Mouse (Mus musculus) MEL (cell line): ENCODE measurements around the gene Arfrp1. TPM values are rescaled to one million over a fixed set of nuclear protein-coding genes. Genes with fewer than 3 reads are reported as not detected.

Source experiments
- DNase-seq: peaks from one replicate; pipeline ENCODE4 v3.0.0; 2011; ENCODE audit warnings: low read depth, low spot score
- H3K27ac ChIP-seq: 2 replicates; pipeline ENCODE4 v1.5.1; 2012; ENCODE audit warnings: low read depth, mild to moderate bottlenecking, control low read depth, low read length, moderate library complexity; ENCODE audit not compliant: control insufficient read depth
- H3K27me3 ChIP-seq, 2 experiments: fragments of 150-350 bp in 1 of 2; sonication (generic) in 1 of 2; 2 replicates each; pipeline ENCODE4 v1.6.1; 2012; ENCODE audit warnings: low read length in 2 of 2, mild to moderate bottlenecking in 2 of 2, improper control_type of control experiment in 1 of 2, moderate library complexity in 1 of 2; ENCODE audit not compliant: insufficient read depth in 2 of 2, control insufficient read depth in 1 of 2
- H3K36me3 ChIP-seq, 2 experiments: 2 replicates each; pipeline ENCODE4 v1.6.1; 2012 to 2014; ENCODE audit warnings: low read length in 2 of 2, improper control_type of control experiment in 1 of 2, inconsistent platforms in 1 of 2, mild to moderate bottlenecking in 1 of 2; ENCODE audit not compliant: insufficient read depth in 2 of 2, control insufficient read depth in 1 of 2
- H3K4me1 ChIP-seq, 2 experiments: fragments of 150-350 bp in 1 of 2; sonication (generic) in 1 of 2; 2 replicates each; pipeline ENCODE4 v1.6.1; 2012; ENCODE audit warnings: low read length in 2 of 2, improper control_type of control experiment in 1 of 2, mild to moderate bottlenecking in 1 of 2; ENCODE audit not compliant: insufficient read depth in 2 of 2, control insufficient read depth in 1 of 2
- H3K4me3 ChIP-seq, 2 experiments: fragments of 150-350 bp in 1 of 2; sonication (generic) in 1 of 2; 2 replicates each; pipeline ENCODE4 v1.5.1; 2012; ENCODE audit warnings: low read depth in 2 of 2, low read length in 2 of 2, mild to moderate bottlenecking in 2 of 2, moderate library complexity in 2 of 2, control low read depth in 1 of 2, improper control_type of control experiment in 1 of 2; ENCODE audit not compliant: control insufficient read depth in 1 of 2, insufficient read depth in 1 of 2
- H3K79me2 ChIP-seq: 2 replicates; pipeline ENCODE4 v1.6.1; 2012; ENCODE audit warnings: mild to moderate bottlenecking, low read length, moderate library complexity; ENCODE audit not compliant: control insufficient read depth, poor library complexity, insufficient read depth
- H3K9ac ChIP-seq: 2 replicates; pipeline ENCODE4 v1.6.1; 2012; ENCODE audit warnings: low read depth, mild to moderate bottlenecking, control low read depth, low read length, moderate library complexity; ENCODE audit not compliant: control insufficient read depth, poor library complexity, severe bottlenecking
- H3K9me3 ChIP-seq: fragments of 150-350 bp; sonication (generic); replicated peaks from 2 replicates; pipeline ENCODE4 v1.6.1; 2012; ENCODE audit warnings: mild to moderate bottlenecking, low read length, improper control_type of control experiment, moderate library complexity; ENCODE audit not compliant: insufficient read depth
- BHLHE40 ChIP-seq: IDR thresholded peaks from 2 replicates; pipeline ENCODE4 v1.6.1; 2012; ENCODE audit warnings: low read depth, mild to moderate bottlenecking, inconsistent platforms, low read length, improper control_type of control experiment, borderline replicate concordance
- CHD2 ChIP-seq: IDR thresholded peaks from 2 replicates; pipeline ENCODE4 v1.6.1; 2011; ENCODE audit warnings: low read length, improper control_type of control experiment
- E2F4 ChIP-seq: IDR thresholded peaks from 2 replicates; pipeline ENCODE4 v1.6.1; 2011; ENCODE audit warnings: low read depth, low read length, improper control_type of control experiment, borderline replicate concordance
- ELF1 ChIP-seq: IDR thresholded peaks from 2 replicates; pipeline ENCODE4 v1.6.1; 2014; ENCODE audit warnings: low read depth, mild to moderate bottlenecking, inconsistent platforms, low read length, improper control_type of control experiment, moderate library complexity
- ETS1 ChIP-seq: IDR thresholded peaks from 2 replicates; pipeline ENCODE4 v1.6.1; 2012; ENCODE audit warnings: low read depth, mild to moderate bottlenecking, inconsistent platforms, low read length, improper control_type of control experiment, moderate library complexity
- GATA1 ChIP-seq: IDR thresholded peaks from 2 replicates; pipeline ENCODE4 v1.6.1; 2011; ENCODE audit warnings: low read depth, low read length, improper control_type of control experiment
- HCFC1 ChIP-seq: IDR thresholded peaks from 2 replicates; pipeline ENCODE4 v1.6.1; 2012; ENCODE audit warnings: low read depth, mild to moderate bottlenecking, inconsistent platforms, low read length, improper control_type of control experiment, moderate library complexity
- JUND ChIP-seq: IDR thresholded peaks from 2 replicates; pipeline ENCODE4 v1.6.1; 2011; ENCODE audit warnings: low read depth, mild to moderate bottlenecking, improper control_type of control experiment, low read length
- KAT2A ChIP-seq: conservative IDR thresholded peaks from 2 replicates; pipeline ENCODE4 v1.6.1; 2012; ENCODE audit warnings: low read depth, low read length, improper control_type of control experiment, inconsistent platforms
- MAFK ChIP-seq: IDR thresholded peaks from 2 replicates; pipeline ENCODE4 v1.6.1; 2011; ENCODE audit warnings: low read depth, mild to moderate bottlenecking, low read length, improper control_type of control experiment, borderline replicate concordance
- MAX ChIP-seq: IDR thresholded peaks from 2 replicates; pipeline ENCODE4 v1.6.1; 2011; ENCODE audit warnings: low read length, improper control_type of control experiment
- MXI1 ChIP-seq: IDR thresholded peaks from 2 replicates; pipeline ENCODE4 v1.6.1; 2011; ENCODE audit warnings: mild to moderate bottlenecking, low read depth, low read length, improper control_type of control experiment
- MYC ChIP-seq: IDR thresholded peaks from 2 replicates; pipeline ENCODE4 v1.6.1; 2011; ENCODE audit warnings: low read depth, mild to moderate bottlenecking, low read length, improper control_type of control experiment, moderate library complexity
- NELFE ChIP-seq: IDR thresholded peaks from 2 replicates; pipeline ENCODE4 v1.6.1; 2011; ENCODE audit warnings: low read depth, low read length, improper control_type of control experiment
- NRF1 ChIP-seq: IDR thresholded peaks from 2 replicates; pipeline ENCODE4 v1.6.1; 2014; ENCODE audit warnings: low read depth, mild to moderate bottlenecking, inconsistent platforms, low read length, improper control_type of control experiment, moderate library complexity; ENCODE audit not compliant: poor library complexity, insufficient read depth, severe bottlenecking
- POLR2A ChIP-seq, 2 experiments: IDR thresholded peaks; 2 replicates each; pipeline ENCODE4 v1.6.1; 2011 to 2012; ENCODE audit warnings: low read length in 2 of 2, mild to moderate bottlenecking in 2 of 2, control low read depth in 1 of 2, improper control_type of control experiment in 1 of 2, low read depth in 1 of 2, moderate library complexity in 1 of 2; ENCODE audit not compliant: control insufficient read depth in 1 of 2, insufficient read depth in 1 of 2, poor library complexity in 1 of 2
- POLR2AphosphoS2 ChIP-seq: IDR thresholded peaks from 2 replicates; pipeline ENCODE4 v1.6.1; 2011; ENCODE audit warnings: low read length, improper control_type of control experiment
- SIN3A ChIP-seq: IDR thresholded peaks from 2 replicates; pipeline ENCODE4 v1.6.1; 2012; ENCODE audit warnings: low read length, improper control_type of control experiment, inconsistent platforms
- TAL1 ChIP-seq: IDR thresholded peaks from 2 replicates; pipeline ENCODE4 v1.6.1; 2012; ENCODE audit warnings: mild to moderate bottlenecking, inconsistent platforms, low read length, moderate library complexity, mixed read lengths
- TBP ChIP-seq: IDR thresholded peaks from 2 replicates; pipeline ENCODE4 v1.8.0; 2011; ENCODE audit warnings: low read depth, low read length, improper control_type of control experiment
- TCF12 ChIP-seq: IDR thresholded peaks from 2 replicates; pipeline ENCODE4 v1.6.1; 2014; ENCODE audit warnings: low read depth, mild to moderate bottlenecking, inconsistent platforms, low read length, improper control_type of control experiment, moderate library complexity
- USF1 ChIP-seq: IDR thresholded peaks from 2 replicates; pipeline ENCODE4 v1.6.1; 2014; ENCODE audit warnings: low read depth, mild to moderate bottlenecking, inconsistent platforms, low read length, improper control_type of control experiment, moderate library complexity
- USF2 ChIP-seq, 2 experiments: IDR thresholded peaks; 2 replicates each; pipeline ENCODE4 v1.6.1; 2011 to 2012; ENCODE audit warnings: improper control_type of control experiment in 2 of 2, low read length in 2 of 2, borderline replicate concordance in 1 of 2, inconsistent platforms in 1 of 2, low read depth in 1 of 2, mild to moderate bottlenecking in 1 of 2; ENCODE audit not compliant: insufficient read depth in 1 of 2
- ZKSCAN1 ChIP-seq: IDR thresholded peaks from 2 replicates; pipeline ENCODE4 v1.6.1; 2012; ENCODE audit warnings: low read depth, mild to moderate bottlenecking, inconsistent platforms, low read length, improper control_type of control experiment, moderate library complexity
- polyA plus RNA-seq, 2 experiments: library from polyadenylated mRNA; stranded (reverse) in 1 of 2; unstranded in 1 of 2; fragments of >175 nt in 1 of 2; fragments of >200 nt in 1 of 2; gene quantifications; 2 replicates each; pipeline versions ENCODE4 v1.2.1 to v1.2.4; 2012; ENCODE audit warnings: low replicate concordance in 2 of 2, low read depth in 1 of 2; ENCODE audit not compliant: insufficient read length in 2 of 2, insufficient read depth in 1 of 2, missing spikeins in 1 of 2
- total RNA-seq: library from RNA; depleted of rRNA; stranded (reverse); fragments of 300-350 nt; gene quantifications from 2 replicates; pipeline ENCODE4 v1.2.3, GENCODE M21; 2012; rRNA removed

Arfrp1 gene
- 34.4 and 36.8 TPM in 2 replicates for total RNA-seq
- 10 to 100 TPM in 1 of 2 experiments, not detected in 1; 68.8 TPM for polyA plus RNA-seq

DNA sequence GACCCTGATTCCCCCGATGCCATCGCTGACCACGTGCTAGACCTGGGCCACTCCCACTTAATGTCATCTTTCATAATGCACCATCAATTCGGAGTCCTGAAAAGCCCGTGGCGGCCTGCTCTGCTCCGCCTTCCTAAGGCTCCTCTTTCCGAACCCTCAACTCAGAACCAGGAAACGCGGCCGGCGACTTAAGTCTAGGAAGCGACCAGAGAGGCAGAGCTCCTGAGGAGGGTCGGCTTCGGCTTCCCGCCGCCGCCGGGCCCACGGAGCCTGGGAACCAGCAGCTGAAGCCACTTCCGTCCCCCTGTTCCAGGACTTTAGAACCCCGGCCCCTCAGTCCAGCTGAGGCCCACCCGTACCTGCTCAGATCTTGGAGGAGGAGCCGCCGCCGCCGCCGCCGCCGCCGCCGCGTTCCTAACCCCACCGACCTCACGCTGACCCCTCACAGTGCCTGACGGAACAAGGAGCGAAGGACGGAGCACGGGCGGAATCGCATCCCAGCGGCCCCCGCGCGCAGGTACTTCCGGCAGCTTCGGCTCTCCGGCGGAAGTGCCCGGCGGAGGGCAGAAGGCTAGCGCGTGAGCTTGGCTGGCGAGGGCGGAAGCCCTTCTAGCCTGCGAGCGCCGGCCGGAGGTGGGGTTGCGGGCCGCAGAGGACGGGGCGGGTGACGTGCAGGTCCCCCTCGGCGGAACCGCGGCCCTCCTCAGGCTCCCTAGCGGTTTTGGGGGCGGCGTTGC, at the start of gene Arfrp1, which contains the start of gene Zgpat:
Arfrp1 (minus strand) TSS at position 545 of the 737 bp plus-strand sequence.
Zgpat (plus strand) TSS at position 69 of the 737 bp plus-strand sequence.
- H3K4me3 ChIP-seq, result peak within 1 kb of the TSS; percentile 88 to 98
- H3K27me3 ChIP-seq, result no peaks in the 10 kb centered on the region
- peak within 1 kb of the TSS; percentile 98 for H3K9ac ChIP-seq
- H3K4me1 ChIP-seq, result peaks cover 5 to 13% of the 10 kb centered on the region in 2 experiments
- peak; percentile 93 for DNase-seq
- H3K79me2 ChIP-seq, result peaks cover 54% of the 10 kb centered on the region
- peaks cover 17 to 20% of the 10 kb centered on the region in 2 experiments for H3K36me3 ChIP-seq
- TF ChIP-seq POLR2AphosphoS2 (peak; percentile 68), ETS1 (no peak), SIN3A (peak; percentile 87), BHLHE40 (no peak), KAT2A (no peak; the same call in 1 of the 2 replicates), USF1 (peak; percentile 80), NRF1 (0 out of 2 replicates have a peak, but pooled peaks have one; percentile 12), JUND (no peak), POLR2A (IDR thresholded peaks at IDR 0.05; ENCODE audit: control insufficient read depth in 1 of 2, insufficient read depth in 1 of 2, low read depth in 1 of 2, low read length in 2 of 2, poor library complexity in 1 of 2) (peak; percentile 68 to 87; a peak in 3 of 4 replicates), TAL1 (no peak), E2F4 (peak; percentile 23; the same call in 1 of the 2 replicates), ELF1 (peak; percentile 85), MAFK (no peak), NELFE (peak; percentile 72), MYC (peak; percentile 95; the same call in 1 of the 2 replicates), TCF12 (peak; percentile 37; the same call in 1 of the 2 replicates), CHD2 (no peak), MXI1 (peak; percentile 99), GATA1 (no peak), HCFC1 (peak; percentile 90), MAX (peak; percentile 96), USF2 (IDR thresholded peaks at IDR 0.05; ENCODE audit: borderline replicate concordance in 1 of 2, insufficient read depth in 1 of 2, low read depth in 1 of 2, low read length in 2 of 2) (no peak), TBP (no peak), ZKSCAN1 (no peak)
- no peaks in the 10 kb centered on the region for H3K9me3 ChIP-seq
- peak within 1 kb of the TSS; percentile 82 for H3K27ac ChIP-seq
